Mouse (Mus musculus) common myeloid progenitor, adult 5-6 weeks (primary cell): ENCODE data around the gene Lrfn1. TPM values are rescaled to one million over a fixed set of nuclear protein-coding genes. Genes with fewer than 3 reads are reported as not detected.
A peak's percentile ranks its signal among the peaks of the same experiment; 100 is the strongest.

Experiments used
- ATAC-seq: replicated peaks from 2 replicates; pipeline ENCODE4 v1.8.0; 2016; ENCODE audit warnings: low read depth, mild to moderate bottlenecking, moderate TSS enrichment, inconsistent platforms; ENCODE audit not compliant: poor library complexity, severe bottlenecking
- total RNA-seq: library from RNA; stranded (forward); fragments of 200-1000, 187-1606 nt; gene quantifications from 2 replicates; pipeline ENCODE4 v1.2.3, GENCODE M21; 2017

Gene Lrfn1
- total RNA-seq, 1 experiment from 2014 or later, result 2.1 TPM

DNA sequence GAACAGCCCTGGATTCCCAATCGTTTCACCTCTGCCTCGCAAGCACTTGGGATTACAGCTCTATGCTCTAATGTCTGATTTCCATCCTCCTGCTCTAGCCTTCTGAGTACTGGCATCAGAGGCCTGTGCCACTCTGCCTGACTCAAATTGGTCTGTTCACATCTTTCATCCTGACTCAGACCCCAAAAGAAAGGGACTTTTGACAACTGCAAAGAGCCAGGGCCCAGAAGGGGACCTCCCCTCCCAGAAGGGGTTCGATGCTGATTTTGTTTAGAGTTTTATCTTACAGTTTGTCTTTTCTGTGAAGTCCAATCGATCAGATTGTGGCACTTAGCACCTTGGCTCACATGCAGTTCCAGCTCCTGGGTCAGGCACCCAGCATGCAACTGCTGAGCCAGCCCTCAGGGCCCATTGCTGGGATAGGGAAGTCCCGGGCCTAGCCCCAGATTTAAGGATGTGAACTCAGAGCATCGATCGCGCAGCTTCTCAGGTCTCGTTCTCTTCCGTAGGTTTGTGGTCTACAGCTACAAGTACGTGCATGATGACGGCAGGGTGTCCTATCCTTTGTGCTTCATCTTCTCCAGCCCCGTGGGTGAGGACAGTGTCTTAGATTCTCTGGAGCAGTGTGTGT, 7.3 kb upstream of the Lrfn1 start:
- ATAC-seq, result no peak

DNA sequence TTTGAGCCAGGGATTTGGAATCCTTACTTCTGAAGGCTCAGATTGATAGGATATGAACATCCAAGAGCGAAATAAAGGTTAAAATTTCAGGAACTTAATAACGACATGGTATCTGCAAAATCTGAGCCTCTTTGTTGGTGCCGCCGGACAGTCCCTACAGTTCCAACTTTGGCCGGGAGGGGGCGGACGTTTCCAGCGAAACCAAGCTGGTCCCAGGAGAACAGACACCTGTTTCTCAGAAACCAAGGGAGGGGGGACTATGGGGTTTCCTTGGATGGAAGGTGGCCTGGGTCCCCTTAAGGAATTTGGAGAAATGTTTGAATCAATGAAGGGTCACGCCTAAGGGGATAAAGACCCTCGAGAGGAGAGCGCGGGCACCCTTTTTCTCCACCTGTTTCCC, 5.3 kb upstream of the Lrfn1 start:
- no peak for ATAC-seq

DNA sequence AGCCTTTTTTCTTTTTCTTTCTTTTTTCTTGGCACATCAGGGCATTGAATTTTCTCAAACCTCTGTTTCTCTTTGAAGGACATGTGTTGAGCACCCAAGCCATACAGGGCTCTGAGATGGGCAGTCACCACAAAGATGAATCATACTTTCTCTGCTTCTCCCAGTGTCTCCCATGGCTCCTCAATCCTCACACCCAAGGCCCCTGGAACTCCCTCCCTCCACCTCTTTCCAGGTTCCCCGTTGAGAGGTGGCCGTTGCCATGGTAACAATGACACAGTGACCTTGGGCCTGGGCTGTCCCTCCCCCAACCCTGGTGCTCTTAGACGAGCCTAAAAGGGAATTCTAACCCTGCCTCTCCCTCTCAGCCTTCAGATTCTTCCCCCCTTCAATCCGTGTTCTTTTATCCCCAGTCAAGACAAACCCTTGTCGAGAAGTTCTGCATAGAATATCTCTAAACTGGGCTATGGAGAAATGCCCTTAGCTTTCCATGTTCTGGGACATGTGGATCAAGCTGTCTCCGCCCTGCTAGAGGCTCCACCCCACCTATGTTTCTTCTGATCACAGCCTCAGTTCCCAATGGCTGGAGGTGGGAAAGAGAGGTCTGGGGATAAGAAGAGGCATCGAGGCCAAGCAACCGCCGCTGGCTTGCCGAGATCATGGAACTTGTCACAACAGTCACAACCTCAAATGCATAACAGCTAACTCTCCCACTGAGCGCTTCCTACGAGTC, 4.5 kb upstream of the Lrfn1 start:
- no peak for ATAC-seq

DNA sequence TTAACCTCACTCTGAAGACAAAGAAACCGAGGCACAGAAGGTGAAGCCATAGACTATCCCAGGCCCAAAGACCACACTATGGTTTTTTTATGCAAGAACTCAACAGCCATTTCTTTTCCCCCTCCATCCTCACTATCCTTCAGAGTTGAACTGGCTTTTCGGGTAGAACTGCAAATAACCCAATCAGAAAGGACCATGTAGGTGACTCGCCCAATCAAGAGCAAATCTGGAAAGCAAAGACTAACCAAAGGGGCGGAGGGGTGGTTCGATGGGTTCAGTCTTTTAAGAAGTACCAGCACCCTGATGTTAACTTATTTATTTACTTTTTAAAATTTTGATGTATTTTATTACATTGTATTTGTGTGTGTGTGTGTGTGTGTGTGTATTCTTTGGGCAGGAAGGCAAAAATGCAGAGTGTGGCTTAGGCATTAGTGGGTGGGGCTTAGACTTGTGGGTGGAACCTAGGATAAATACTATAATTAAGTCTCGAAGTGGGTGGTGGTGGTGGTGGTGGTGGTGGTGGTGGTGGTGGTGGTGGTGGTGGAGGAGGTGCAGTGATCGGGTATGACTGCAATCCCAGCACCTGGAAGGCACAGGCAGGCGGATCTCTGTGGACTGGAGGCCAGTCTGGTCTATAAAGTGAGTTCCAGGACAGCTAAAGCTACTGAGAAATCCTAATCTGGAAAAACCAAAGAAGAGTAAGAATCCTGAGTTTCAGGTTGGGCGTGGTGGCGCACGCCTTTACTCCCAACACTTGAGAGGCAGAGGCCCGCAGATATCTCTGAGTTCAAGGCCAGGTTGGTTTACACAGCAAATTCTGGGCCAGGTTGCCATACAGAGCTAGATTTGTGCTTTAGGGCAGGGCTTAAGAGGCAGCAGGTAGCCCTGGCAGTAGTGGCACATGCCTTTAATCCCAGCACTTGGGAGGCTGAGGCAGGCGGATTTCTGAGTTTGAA, 3.6 kb upstream of the Lrfn1 start:
- ATAC-seq, result no peak

DNA sequence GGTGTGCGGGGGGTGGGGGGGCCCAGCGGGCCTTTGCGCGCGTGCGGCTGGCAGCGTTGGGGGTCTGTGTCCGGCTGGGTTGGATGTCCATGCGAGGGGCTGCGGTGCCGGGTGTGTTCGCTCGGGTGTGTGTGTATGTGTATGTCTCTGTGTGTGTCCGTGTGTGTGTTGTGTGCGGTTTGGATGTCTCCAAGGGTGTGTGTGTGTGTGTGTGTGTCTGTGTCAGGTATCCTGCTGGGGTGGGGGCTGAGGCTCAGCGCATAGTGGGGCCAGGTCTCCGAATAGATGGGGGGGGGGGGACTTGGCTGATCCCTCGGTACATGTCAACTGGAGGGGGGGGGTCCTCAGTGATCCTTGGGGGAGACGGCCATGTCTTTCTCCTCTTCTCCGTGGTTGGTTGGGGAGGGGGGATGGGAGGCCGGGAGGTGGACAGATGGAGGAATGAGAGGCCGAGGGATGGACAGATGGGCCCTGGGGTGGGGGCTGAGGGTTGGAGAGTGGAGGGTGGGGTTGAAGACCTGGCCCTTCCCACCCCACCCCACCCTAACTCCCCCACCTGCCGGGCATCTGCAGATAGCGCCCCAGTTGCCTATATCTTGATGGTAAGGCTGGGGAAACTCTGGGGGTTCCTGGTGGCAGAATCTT, 703 bp downstream of the Lrfn1 start:
- ATAC-seq, result no peak

DNA sequence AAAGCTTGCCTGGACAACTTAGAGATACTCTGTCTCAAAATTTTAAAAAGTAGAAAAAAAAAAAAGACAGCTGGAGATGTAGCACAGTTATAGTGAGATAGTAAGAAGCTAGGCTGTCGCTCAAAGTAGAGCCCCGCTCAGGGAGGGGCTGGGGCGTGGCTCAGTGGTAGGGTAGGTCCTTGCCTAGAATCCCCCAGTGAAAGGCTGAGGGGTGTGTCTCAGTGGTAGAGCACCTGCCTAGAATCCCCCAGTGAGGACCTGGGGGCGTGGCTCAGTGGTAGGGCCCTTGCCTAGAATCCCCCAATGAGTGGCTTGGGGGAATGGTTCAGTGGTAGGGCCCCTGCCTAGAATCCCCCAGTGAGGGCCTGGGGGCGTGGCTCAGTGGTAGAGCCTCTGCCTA, 8.6 kb downstream of the Lrfn1 start:
- no peak for ATAC-seq

DNA sequence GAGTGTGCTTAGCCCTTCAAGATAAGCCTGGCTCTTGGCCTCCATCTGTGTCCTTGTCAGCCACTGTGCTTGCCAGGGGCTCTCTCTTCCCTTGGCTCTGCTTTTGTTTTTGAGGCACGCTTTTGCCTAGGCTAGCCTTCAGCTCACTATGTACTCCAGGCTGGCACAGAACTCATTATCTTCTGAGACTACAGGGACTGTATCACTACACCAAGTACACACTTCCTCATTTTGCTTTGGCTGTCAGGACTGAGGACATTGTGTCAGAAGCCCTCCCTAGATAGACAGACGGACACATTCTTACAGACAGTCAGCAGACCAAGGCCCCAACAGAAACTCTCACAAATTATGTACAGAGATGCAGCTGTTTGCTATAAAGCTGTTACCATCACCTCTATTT, 11.0 kb downstream of the Lrfn1 start:
- ATAC-seq, result 0 out of 2 replicates have a peak, but pooled peaks have one; percentile 30

DNA sequence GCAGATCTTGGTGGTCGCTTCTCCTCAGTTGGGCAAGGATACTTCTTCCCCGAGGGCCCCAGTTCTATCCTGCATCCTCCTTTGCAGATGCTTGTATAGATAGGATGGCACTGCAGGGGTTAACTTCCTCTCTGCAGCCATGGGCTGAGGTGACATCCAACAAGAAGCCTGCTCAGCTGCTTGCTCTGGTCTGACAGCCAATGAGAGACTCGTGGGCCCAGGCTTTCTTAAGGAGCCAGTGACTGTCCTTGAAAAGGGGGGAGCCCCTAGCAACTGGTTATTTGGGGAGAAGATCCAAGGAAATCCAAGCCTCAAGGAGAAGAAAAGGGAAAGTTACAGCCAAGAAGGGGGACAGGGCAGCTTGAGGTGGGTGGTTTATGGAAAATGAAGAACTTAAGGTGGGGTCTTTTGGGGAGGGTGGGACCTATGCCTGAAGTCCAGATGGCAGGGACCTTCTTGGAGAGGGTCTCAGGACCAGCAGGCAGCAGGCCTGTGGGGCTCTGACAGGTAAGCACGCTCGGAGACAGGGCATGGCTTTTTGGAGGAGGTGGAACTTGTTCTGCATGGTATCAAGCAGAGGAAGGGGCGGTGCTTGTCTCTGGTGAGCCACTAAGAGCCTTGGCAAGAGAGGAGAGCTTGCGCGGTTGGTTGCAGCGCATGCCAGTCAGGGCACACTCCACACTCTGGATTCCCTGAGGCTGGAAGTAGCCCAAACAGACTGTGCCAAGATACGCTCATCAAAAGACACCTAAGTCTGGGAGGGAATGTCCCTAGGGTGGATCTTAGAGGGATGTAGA, 12.8 kb downstream of the Lrfn1 start:
- ATAC-seq, result peak; percentile 86

DNA sequence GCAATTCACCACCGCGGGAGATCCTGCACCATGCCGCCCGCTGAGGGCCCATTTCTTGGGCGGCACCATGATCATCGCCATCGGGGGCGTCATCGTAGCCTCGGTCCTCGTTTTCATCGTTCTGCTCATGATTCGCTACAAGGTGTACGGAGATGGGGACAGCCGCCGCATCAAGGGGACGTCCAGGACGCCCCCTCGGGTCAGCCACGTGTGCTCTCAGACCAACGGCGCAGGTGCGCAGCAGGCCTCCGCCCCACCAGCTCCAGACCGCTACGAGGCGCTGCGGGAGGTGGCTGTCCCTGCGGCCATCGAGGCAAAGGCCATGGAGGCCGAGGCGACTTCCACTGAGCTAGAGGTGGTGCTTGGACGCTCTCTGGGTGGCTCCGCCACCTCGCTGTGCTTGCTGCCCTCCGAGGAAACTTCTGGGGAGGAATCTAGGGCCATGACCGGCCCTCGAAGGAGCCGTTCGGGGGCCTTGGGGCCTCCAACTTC, 15.0 kb downstream of the Lrfn1 start:
- ATAC-seq, result no peak

DNA sequence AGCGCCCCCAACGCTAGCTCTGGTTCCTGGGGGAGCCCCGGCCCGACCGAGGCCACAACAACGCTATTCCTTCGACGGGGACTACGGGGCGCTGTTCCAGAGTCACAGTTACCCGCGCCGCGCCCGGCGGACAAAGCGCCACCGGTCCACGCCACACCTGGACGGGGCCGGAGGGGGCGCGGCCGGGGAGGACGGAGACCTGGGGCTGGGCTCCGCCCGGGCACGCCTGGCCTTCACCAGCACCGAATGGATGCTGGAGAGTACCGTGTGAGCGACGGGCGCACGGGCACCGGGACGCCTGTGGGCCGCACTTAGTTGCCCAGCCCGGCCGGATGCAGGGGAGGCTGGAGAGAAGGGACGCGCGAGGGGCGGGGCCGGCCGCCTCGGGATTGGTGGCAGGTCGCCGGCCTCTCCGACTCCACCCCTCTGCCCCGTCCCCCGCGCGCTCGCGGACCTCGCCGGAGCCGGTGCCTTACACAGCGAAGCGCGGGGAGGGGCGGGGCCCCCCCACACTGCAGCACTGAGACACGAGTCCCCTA, 15.5 kb downstream of the Lrfn1 start:
- ATAC-seq, result peak; percentile 55

DNA sequence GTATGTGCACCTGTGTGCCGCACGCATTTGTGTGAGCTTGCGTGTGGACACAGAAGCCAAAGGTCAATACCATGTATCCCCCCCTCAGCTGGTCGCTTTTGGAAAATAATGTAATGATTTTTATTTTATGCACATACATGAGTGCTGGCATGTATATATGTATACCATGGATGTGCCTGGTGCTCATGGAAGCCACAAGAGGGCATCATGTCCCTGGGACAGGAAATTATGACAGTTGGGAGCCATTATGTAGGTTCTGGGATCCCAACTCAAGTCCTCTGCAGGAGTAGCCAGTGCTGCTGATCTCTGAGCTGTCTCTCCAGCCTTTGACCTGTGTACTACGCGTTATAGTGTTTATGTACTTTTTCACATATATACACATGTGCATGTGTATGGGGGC, 24.4 kb downstream of the Lrfn1 start:
- ATAC-seq, result no peak

DNA sequence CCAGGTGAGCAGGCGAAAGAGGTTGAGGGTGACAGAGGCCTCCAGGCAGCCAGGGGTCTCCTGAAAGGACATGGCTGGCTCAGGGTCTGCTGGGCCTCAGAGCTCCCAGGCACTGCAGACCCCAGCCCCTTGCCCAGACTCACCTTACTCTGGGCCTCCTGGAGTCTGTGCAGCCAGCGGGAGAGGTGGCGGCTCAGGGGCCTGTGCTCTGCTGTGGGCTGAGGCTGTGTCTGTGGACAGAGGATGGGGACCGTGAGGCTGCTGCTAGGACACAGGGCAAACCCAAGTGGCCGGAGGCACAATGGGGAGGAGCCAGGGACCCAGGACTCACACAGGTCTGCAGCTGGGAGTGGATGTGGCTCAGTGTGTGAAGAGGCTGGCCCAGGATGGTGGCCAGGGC, 25.6 kb downstream of the Lrfn1 start:
- no peak for ATAC-seq

DNA sequence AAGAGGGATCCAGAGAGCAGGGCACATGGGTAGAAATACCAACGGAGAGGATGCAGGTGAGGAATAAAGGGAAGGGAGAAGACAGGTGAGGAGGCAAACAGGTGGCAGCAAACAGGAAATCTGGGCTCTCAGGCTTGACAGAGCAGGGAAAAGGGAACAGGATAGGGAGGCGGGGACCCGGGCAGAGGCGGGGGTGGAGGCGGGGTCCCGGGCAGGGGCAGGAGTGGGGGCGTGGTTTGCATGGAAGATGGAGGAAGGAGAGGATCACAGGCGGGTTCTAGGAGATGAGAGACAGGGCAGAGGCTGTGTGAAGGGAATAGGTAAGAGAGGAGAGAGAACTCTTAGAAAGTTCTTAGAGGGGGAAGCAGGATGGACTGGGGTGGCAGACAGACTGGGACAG, 27.1 kb downstream of the Lrfn1 start:
- ATAC-seq, result peak; percentile 54; the same call in 1 of the 2 replicates

DNA sequence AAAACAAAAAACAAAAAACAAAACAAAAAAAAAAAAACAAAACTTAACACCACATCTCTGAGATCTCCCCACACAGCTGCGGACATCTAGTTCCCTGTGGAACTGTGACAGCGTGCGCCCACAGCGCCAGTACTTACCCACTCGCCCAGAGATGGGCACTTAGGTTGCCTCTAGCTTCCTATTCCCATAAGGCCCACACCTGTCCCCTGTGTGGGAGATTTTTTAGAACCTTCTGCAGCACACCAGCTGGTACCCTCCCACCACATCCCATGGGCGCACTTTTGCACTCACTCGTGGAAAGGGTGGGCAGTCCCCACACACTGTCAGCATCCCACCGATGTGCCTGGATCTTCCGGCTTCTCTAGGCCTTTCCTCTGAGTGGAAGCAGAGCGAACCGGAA, 31.1 kb downstream of the Lrfn1 start:
- no peak for ATAC-seq

DNA sequence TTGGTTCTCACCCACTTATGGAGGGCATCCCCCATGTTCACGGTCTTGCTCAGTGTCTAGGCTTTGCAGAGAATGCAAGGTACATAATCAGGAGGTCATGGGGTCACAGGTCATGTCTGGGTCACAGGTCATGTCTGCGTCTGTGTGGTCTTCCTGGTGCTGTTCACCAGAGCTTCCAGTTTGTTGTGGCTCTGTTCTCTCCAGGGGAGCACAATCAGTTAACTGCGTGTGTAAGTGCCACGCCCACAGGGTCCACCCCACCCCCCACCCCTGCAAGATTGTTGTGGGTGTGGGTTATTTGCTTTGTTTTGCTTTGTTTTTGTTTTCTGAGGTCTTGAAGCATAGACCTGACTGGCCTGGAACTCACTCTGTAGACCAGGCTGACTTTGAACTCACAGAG, 32.4 kb downstream of the Lrfn1 start:
- no peak for ATAC-seq

DNA sequence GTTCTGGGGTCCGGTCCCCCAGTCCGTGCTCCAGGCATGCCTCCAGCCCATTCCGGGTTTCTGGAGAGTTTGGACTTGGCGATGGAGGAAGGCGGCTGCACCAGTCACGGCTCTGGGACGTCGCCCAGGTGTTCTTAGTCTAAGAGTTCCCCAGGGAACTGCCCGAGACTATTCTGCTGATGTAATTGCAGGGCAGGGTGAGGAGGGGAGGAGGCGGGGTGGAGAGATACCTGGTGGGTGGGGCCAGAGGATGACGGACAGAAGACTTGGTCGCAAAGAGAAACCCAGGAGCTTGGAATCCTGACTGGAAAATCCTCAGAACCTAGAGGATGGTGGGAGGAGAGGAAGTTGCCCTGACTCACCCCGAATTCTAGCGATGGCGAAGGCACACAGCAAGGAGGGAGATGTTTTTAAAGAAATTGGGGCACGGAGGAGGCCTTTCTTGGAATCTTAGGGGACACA, 36.3 kb downstream of the Lrfn1 start:
- ATAC-seq, result no peak

DNA sequence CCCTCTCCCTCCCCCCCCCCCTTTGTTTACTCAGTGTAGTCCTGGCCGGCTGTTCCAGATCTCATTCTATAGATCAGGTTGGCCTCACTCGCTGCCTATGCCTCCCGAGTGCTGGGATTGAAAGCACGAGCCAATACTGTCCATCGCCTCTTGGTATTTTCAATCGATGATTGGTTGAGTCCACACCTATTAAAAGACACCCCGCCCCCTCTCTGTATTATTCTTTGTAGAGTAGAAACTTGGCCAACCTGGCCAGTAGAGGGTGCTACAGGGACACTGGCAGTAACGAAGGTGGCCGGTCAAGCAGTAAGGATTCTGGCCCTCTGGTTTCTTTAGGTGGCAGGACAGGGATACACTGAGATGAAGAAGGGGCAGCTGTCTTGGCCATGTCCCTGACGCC, 38.6 kb downstream of the Lrfn1 start:
- peak; percentile 65 for ATAC-seq

DNA sequence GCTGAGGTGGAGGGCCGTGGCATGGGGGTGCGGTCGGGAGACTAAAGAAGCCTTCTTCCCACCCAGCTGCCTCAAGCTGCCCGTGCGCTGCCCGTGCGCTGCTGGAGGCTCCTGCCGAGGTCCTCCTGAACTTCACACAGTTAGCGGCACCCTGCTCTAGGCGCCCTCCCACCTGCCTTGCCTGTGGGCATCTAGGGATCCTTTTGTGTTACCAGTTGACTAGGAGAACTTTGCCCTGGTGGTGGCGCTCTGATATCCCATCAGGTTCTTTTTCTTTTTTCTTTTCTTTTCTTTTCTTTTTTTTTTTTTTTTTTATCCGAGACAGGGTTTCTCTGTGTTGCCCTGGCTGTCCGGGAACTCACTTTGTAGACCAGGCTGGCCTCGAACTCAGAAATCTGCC, 39.1 kb downstream of the Lrfn1 start:
- 0 out of 2 replicates have a peak, but pooled peaks have one; percentile 18 for ATAC-seq

DNA sequence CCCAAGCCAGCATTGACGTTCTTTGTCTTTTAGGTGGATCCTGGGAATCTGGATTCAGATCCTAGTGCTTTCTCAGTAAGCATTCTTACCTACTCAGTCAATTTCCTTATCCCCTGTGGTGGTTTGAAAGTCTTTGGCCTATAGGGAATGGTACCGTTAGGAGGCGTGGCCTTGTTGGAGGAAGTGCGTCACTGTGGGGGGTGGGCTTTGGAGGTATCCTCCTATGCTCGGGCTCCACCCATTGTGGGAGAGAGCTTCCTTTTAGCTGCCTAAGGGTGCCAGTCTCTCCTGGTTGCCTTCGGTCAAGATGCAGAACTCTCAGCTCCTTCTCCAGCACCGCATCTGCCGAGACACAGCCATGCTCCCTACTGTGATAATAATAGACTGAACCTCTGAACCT, 40.5 kb downstream of the Lrfn1 start:
- ATAC-seq, result no peak
